Mouse (Mus musculus) regulatory T cell (primary cell): ENCODE data around the gene Shisa5.

Experiments used
- in situ Hi-C: fragments of 300-600 bp; cut with MboI, MseI; formaldehyde crosslinking; loops from one replicate; pipeline ENCODE4 v1.15.1; 2025; ENCODE audit warnings: high pct_unique_total_duplicates

Gene Shisa5

DNA sequence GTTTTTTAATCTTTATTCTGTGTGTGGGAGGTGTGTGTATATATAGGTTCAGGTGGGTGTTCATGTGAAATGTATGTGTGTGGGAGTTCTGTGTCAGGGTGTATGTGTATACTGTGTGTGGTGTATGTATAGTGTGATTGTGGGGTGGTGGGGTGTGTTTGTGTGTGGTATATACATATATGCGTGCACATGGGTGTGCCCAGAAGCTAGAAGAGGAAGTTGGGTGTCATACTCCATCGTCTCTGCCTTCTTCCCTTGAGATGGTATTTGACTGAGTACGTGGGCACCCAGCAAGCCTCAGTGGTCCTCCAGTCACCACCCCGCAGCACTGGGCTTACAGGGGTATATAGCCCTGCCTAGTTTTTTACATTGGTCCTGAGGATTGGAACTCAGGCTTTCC, 16.9 kb upstream of the Shisa5 start:
- in situ Hi-C loops: no loop called here

DNA sequence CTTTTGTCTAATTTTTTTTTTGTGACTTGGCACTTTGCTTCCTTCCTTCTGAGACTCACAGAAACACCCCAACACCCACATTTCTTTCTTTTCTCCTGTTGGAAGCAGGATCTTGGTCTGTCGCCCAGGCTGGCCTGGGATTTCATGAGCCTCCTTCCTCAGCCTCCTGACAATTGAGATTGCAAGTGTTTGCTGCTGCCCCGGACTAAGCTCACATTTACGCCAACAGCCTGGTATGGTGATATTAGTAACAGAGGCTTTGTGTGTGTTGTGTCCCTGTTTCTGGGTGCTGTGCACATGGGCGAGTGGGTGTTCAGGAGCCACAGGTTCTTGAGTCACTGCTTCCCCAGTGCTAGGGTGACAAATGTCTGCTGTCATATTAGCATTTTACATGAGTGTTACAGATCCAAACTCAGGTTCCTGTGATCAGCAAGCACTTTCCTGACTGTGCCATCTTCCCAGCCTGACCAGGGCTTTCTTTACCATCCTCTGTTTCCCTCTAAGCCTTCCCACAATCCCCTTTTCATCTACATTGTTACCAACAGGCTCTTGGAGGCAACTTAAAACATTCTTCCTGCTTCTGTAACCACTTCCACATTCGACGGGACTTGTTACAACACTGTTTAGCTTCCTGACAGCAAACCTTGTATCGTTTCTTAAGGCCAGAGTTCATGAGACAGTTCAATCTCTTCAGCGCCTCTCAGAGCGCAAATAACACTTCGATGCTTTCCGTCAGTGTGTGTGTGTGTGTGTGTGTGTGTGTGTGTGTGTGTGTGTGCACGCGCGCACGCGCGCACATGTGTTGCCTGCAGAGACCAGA, 15.3 kb upstream of the Shisa5 start:
- in situ Hi-C loops: no loop called here

DNA sequence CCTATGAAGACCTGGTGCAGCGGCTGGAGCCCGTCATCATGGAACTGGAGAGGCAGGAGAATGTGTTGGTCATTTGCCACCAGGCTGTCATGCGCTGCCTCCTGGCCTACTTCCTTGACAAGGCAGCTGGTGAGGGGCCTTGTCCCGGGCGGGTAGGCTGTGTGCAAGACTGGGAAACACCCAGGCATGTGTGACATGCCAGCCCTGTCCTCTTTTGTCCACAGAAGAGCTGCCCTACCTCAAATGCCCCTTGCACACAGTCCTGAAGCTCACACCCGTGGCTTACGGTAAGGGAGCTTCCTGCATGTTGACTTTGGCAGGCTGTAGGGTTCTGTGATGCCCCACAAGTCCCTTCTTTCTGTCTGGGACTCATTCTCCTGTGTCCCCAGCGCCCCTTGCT, 10.8 kb upstream of the Shisa5 start:
- in situ Hi-C loops: no loop called here

DNA sequence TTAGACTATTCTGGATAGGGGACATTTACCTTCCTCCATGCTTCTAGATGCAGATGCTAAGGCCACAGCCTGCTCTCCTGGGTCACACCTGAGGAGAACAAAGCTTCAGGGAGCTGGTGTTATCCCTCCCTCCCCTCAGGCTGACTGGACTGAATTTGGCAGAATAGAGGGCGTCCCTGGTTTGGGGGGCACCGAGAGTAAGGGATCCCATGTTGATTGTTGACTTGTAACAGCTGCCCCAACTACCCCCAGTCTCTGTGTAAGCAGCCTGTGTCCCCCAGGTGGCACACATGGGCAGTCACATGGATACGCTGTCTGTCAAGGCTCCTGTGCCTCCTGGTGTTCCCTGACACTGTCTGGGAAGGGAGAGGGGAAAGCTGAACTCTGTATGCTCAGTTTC, 9.9 kb upstream of the Shisa5 start:
- in situ Hi-C loops: no loop called here

DNA sequence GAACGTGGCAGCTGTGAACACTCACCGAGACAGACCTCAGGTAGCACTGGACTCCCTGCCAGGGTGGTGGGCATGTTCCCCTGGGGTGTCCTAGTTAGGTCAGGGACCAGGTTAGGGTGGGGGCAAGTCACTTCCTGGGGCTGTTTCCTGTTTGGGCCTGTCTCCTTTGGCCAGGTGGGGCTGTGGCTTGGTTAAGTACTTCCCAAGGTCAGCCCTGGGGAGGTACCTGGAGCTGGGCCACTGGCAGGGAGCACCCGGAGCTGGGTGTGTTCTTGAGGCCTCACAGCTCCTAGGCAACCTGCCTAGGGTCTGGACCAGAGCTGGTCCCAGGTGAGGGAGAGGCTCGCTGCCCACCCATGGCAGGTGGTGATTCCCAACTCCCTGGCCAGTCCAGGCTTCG, 9.4 kb upstream of the Shisa5 start:
- in situ Hi-C loops: no loop called here

DNA sequence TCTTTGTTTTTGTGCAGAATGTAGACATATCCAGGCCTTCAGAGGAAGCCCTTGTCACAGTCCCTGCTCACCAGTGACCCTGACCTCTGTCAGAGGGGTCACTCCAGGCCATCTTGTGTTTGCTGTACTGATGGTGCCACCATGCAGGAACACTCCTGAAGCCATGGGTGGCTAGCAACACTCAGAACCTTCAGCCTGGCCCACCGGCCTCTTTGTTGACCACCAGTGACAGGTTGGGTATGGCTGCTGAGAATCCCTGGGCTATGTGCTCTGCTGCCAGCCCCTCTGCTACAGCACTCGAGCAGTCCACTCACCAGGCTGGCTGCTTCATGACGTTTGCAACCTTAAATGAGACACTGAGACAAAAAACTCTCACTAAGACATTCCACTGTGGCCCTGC, 8.1 kb upstream of the Shisa5 start:
- in situ Hi-C loops: no loop called here

DNA sequence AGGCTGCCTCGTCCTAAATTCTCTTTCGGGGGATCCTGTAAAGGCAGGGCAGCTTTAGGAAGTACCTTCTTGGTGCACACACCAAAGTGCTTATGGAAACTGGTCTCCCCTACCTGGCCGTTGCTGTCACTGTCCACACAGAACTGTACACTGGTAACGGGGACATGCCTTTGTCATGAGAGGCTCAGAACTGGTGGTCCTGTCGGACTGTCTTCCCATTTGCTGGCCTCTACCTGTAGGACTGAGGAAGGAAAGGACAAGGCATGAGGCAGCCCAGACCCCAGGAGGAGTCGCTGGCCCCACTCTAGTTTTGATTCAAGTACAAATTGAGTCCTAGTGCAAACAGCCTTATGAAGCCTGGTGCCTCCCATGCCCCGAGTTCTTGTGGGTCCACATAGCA, 7.4 kb upstream of the Shisa5 start:
- in situ Hi-C loops: no loop called here

DNA sequence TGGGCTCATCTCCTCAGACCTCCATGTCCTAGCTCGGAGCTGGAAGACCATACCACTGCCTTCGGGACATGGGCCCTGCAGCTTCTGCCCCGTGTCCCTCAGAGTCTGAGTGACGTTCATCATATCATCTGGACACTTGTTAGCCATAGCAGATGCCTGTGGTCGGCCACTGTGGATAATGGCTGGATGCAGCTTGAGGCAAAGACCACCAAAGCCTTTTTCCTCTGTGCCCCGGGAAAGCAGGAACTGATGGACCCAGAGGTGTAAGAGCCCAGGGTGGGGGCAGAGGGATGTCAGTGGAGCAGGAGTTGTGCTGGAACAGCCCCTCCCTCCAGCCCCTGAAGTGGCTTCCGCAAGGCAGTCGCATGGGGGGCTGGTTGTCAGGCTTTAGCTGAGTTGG, 6.7 kb upstream of the Shisa5 start:
- in situ Hi-C loops: no loop called here

DNA sequence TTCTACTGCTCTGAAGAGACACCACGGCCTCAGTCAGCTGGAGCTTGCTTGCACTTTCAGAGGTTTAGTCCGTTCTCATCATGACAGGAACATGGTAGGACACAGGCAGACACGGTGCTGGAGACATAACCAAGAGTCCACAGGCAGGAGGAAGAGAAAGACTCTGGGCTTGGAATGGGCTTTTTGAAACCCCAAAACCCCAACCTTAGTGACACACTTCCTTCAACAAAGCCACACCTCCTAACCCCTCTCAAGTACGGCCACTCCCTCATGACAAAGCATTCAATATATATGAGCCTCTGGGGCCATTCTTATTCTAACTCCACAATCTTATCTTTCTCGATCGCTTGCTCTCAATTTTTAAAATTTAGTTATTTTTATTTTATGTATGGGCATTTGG, 5.9 kb upstream of the Shisa5 start:
- in situ Hi-C loops: no loop called here

DNA sequence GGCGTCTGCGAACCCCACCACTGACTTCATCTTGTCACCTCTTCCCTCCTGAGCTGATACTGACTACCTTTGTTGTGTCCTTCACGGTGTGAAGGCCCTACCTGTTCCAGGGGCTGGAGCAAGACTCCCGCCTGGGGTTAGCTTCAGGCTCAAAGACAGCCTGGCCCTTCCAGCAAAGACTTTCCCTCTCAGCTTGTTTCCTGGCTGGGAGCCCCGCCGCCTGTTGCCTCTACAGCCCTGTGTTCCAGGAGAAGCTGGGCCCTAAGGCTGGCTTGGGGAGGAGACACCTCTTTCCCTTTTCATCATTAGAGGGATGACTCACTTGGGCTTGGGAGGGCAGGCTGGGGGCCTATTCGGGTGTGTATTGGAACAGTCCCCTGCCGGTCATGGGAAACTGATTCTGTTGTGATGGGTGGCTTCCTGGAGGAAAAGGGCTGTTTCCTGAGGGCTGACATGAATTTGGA, 568 bp downstream of the Shisa5 start:
- in situ Hi-C loops: no loop called here

DNA sequence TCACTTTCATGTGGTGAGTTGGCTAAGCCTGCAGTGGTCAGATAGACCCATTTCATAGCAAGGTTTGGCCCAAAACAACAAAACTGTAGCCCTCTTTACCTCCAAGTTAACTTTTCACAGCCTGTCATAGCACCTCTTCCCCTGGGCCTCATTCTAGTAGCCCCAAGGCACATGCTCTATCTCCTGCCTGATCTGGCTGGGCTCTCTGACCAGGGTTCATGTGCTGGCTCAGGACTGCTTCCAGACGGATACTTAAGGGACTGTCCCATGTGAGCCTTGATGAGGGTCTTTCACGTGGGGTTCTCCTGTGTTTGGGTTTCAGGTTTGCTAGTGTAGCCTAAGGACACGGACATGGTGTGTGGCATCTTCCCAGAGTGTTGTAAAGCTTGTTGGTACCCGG, 1.3 kb downstream of the Shisa5 start:
- in situ Hi-C loops: loop anchor here (5.0 to 10.0 kb wide), 2 partner anchors 38 to 545 kb away; partner anchors contain the start of gene Usp19

DNA sequence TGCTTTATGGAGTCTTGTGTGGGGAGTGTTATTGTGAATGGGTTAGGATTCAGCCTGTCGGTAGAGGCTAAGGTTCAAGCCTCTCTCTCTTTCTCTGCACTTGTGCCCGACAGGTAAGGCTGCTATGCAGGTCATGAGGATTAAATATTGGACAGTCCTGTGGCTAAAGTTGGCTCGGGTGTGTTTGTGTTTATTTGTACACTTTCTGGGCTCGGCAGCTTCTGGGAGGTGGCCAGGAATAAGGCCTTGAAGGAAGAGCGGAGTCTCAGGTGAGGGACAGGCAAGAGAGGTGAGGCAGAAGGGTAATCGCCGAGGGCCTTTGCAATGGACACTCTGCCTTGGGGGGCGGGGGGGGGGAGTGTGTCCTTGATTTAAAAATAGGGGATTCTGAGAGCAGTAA, 1.9 kb downstream of the Shisa5 start:
- in situ Hi-C loops: loop anchor here (5.0 to 10.0 kb wide), 2 partner anchors 37 to 545 kb away; partner anchors contain the start of gene Usp19

DNA sequence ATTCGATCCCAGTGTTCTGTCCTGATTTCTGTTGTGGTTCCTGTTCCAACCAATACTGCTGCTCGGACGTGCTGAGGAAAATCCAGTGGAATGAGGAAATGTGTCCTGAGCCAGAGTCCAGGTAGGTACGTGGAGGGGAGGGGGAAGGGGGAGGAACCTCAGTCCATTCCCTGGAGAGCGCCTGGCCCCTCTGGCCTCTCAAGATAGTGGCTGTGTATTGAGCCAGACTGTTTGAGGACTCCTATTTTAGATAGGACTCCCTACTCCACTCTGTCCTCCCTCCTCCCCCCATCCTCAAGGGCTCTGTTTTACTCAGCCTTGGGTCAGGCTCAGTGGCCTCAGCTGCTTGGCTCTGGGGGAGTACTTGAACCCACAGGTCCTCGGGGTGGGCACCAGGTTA, 2.5 kb downstream of the Shisa5 start:
- in situ Hi-C loops: loop anchor here (5.0 to 10.0 kb wide), 2 partner anchors 36 to 546 kb away; partner anchors contain the start of gene Usp19

DNA sequence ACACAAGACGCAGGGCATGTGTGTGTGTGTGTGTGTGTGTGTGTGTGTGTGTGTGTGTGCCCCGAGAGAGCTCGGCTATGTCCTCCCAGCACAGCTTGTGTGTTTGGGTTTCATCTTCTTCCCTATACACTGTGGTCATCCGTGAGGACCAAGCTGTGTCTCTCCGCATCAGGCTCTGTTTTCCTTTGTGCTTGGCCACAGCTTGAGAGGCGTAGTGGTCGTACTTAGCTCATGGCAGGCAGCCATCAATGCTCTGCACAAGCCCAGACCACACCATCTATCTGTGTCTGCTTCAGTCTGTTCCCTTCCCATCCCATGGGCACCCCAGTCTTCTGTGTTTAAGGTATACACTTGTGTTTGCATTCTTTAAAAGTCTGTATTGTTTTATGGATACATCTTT, 3.0 kb downstream of the Shisa5 start:
- in situ Hi-C loops: loop anchor here (5.0 to 10.0 kb wide), 2 partner anchors 36 to 547 kb away; partner anchors contain the start of gene Usp19

DNA sequence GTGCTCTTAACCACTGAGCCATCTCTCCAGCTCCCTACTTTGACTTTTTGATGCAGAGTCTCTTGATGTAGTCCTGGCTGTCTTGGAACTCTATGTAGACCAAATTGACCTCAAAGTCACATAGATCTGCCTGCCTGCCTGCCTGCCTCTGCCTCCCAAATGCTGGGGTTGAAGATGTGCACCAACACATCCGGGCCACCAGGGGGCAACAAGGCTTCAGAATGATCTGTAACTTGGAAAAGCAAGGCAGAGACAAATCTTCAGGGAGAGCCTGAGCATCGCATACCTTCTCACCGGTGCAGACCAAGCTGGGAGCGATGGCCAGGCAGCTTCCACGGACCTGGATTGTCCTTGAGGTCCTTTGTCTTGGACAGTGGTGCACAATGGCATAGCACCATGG, 7.9 kb downstream of the Shisa5 start:
- in situ Hi-C loops: loop anchor here (10.0 kb wide), 1 partner anchor 552 kb away; the partner anchor contains the start of gene Usp19

DNA sequence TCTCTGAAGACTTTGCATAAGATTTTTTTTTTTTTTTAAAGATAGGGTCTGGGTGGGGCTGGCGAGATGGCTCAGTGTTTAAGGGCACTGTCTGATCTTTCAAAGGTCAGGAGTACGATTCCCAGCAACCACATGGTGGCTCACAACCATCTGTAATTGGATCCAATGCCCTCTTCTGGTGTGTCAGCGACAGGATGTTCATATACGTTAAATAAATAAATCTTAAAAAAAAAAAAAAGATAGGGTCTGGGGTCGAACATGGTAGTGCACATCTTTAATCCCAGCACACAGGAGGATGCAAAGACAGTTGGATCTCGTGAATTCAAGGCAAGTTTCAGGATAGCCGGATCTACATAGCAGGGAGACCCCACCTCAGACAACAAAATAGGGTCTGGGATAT, 11.0 kb downstream of the Shisa5 start:
- in situ Hi-C loops: loop anchor here (10.0 kb wide), 1 partner anchor 555 kb away; the partner anchor contains the start of gene Usp19

DNA sequence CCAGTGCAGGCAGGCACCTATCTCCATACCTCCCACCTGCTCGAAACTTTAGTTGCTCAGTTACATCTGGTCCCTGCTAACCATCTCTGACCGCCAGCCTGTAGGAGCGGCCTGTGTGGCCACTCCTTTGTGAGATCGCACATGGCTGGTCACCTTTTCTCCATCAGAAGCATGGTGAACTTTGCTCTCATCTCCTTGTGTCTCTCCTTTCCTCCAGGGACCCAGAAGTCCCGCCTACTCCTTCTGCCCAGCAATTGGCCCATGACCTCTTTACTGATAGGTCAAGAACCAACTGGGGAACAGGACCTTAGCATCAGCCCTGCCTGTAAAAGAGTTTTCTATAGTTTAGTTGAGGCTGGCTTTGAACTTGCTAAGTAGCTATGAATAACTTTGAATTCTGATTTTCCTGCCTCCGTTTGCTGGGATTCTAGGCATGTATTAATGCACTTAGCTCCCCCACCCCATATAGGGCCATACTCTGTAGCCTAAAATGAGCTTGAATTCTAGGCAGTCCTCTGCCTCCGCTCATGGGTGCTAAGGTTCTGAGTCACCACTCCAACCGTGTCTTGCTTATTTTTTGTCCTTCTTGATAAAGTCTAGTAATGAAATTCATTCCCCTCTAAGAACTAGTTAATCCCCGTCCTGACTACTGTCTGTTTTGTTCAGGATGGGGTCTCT, 11.8 kb downstream of the Shisa5 start:
- in situ Hi-C loops: loop anchor here (5.0 to 10.0 kb wide), 4 partner anchors 48 to 1745 kb away; partner anchors contain the start of genes Cdc25a and Usp19

DNA sequence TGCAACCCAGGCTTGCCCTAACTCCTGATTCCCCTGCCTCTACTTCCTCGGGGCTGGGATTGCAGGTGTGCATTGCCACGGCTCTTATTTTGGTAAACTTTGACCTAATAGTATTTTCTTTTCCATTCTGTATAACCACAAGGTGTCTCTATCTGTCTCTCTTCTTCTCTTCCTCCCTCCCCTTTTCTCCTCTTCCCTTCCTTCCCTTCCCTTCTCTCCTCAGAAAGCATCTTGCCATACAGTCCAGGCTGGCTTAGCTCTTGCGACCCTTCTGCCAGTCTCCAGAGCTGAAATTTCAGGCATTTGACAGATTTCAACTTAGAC, 12.3 kb downstream of the Shisa5 start:
- in situ Hi-C loops: loop anchor here (5.0 to 10.0 kb wide), 3 partner anchors 48 to 1746 kb away; partner anchors contain the start of gene Cdc25a

DNA sequence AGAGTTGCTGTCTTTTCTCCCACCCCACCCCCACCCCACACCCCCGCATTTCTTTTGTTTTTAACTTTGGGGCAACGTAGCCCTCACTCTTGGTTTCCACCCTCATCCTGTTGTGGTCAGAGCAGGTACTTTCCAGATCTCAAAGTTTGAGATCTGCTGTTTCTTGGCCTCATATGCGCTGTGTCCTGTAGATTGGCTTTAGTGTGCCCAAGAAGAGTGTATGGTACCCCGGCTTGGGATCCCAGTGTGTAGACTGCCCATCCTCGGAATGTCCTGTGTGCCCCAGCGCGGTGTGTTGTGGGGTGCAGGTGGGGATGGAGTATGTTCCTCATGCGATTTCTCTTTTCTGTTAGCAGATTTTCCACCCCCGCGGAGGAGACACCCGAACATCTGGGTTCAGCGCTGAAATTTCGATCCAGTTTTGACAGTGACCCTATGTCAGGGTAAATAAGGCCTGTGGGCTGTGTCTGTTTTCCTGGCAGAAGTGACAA, 12.7 kb downstream of the Shisa5 start:
- in situ Hi-C loops: loop anchor here (5.0 to 10.0 kb wide), 3 partner anchors 49 to 1746 kb away; partner anchors contain the start of gene Cdc25a

DNA sequence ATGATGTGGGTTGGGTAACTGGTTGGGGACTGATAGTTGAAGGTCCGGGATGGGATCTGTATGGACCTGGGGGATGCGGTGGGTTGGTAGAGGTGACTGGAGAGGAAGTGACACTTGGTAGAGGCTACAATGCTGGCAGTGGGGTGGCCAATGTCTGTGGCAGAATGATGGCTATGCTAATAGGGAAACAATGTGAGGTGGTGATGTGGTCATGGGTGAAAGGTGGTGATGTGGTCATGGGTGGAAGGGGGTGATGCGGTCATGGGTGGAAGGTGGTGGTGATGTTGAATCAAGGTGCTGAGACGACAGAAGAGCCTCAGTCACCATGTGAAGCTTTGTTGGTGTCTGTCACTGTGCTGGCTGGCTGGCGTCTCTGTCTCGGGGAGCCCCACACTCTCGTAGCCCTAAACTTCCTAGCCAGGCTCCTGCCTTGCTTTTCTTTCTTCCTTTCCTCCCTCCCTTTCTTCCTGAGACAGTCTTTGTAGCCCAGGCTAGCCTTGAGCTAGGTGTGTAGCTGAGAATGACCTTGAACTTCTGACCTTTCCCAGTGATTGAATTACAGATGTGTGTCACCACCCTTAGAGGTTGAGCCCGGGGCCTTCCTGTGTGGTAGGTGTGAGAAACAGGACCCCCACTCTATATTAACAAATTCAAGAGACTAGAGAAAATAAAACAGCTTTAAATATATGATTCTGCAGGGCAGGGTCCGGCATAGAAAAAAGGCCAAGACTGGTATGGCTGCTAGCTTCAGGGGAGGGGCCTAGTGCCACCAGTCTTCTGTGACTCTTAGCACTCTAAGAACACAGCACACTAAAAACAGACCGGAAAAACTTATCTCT, 13.5 kb downstream of the Shisa5 start:
- in situ Hi-C loops: loop anchor here (5.0 to 10.0 kb wide), 3 partner anchors 50 to 1747 kb away; partner anchors contain the start of gene Cdc25a
